Mouse (Mus musculus): ENCODE measurements around the gene Atg4c.
A peak's percentile ranks its signal among the peaks of the same experiment; 100 is the strongest.

Atg4c gene

GRCm38 (mm10) chr4:99263663-99264062 is 69.9 kb downstream of the Atg4c start:
- DNase-seq (ENCODE audit: low spot score in 2 of 2) = no peak

- DNase-seq (ENCODE audit: low spot score in 2 of 2) = no peak
These were observed 73.2 kb downstream of the Atg4c start for GRCm38 (mm10) chr4:99266843-99267445.

DNA sequence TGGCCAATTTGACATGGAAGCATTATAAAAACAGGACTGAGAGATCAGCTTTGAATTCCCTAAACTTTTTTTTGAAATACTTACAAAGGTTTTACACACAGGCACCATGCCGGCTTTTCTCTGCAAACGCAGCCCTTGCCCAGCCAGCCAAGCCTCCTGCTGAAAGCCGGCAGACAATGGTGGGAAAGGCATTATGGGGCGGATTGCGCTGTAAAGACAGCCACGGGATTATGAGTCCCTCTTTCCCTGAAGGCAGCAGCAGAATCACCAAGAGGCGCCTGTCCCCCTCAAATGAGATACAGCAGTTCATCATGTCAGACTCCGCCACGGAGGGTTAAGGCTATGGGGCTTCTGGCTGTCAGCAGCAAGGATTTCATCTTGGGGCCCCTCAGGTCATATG is 79.1 kb downstream of the Atg4c start:
- DNase-seq (ENCODE audit: low spot score in 2 of 2) = no peak

DNA sequence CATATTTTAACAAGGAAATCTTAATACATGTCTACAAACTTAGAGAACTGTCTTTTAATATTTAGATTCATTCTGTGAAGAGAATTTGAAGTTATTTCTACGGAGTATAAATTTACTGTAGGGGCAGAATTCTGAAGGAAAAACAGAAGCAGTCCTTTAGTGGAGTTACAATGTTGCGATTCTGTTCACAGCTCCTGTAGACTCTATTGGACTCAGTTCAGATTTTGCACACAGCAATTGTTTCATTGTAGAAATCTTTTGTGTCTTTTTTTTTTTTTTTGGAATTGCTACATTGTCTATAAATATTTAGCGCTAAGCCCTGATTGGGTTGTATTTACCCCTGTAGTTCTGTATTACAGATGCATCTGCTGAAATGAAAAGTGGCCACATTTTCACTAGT is 79.7 kb downstream of the Atg4c start:
- no peak for DNase-seq (ENCODE audit: low spot score in 2 of 2)

GRCm38 (mm10) chr4:99273979-99274378 is 80.2 kb downstream of the Atg4c start:
- DNase-seq (ENCODE audit: low spot score in 2 of 2) = no peak

DNA sequence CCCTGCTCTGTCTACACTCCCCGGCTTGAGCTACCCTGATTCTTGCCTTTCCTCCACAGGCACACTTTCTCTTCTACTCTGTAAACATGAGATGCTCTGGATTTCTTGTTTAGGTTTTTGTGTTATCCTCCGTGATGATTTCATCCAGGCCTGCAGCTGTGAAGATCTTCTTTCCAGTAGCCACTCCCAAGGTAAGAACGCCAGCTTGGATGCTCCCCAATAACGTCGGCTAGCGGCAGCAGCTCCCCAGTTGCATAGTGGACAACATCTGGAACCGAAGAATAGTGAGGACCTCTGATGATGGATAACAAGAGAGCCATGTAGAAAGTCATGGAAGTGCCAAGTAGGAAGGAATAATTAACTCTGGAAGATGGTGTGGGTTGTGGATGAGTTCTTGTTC is 85.1 kb downstream of the Atg4c start:
- peak in 1 of 2 experiments; percentile 7 for DNase-seq (ENCODE audit: low spot score in 2 of 2)

DNA sequence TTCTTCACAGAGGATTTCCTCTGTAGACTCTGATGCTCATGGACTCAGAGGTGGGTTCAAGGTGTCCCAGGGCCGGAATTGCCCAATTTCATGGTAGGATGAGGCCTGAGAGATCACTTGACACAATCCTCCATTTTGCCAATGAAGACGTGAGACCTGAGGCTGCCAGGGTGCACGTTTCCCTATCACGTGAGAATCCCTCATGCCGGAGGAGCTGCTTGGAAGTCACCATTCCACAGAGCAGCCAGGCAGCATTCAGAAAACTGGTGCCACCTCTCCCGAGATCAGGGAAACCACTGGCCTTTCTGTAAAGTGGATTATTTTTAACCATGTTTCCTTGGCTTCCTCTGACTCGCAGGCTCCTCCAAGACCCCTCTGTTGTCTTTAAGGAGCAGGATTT is 88.0 kb downstream of the Atg4c start:
- DNase-seq (ENCODE audit: low spot score in 2 of 2) = no peak

DNA sequence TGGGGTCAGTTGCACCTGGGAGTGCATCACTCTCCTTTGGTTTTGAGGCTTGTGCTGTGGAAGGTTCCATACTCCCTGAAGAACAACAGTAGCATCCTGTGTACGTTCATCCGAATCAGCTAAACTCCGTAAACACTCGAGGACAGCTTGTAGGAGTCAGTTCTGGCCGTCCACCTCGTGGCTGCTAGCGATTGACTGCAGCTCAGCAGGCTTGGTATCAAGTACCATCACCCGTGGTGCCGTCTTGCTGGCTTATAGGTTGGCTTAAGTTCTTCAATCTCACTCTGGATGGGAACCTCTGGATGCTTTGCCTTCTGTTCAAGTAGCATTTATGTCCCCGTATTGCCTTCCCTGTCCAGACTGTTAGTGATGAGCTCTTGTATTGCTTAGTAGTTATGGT is 95.6 kb downstream of the Atg4c start:
- DNase-seq (ENCODE audit: low spot score in 2 of 2) = no peak

GRCm38 (mm10) chr4:99298676-99299075 is 104.9 kb downstream of the Atg4c start:
- DNase-seq (ENCODE audit: low spot score in 2 of 2) = peak in 1 of 2 experiments; percentile 12

DNA sequence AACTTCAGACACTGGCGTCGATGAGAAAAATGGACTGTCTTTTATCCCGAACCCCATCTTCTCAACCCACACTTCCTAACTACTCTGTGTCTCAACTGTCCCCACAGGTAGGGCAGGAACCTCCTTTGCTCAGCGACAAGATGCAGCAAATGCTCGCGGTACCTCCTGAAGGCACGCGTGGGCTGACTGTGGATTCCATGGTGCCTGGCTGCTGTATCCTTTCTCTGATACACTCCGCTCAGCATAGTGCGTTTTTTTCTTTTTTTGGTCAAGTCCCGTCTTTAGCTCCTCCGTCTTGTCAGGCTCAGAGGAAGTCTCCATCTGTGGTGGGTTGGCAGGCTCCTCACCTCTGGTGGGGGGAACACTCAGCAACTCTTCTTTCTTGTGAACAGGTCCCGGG is 111.1 kb downstream of the Atg4c start:
- no peak for DNase-seq (ENCODE audit: low spot score in 2 of 2)
